Comparison of ENCODE assay signal across 18 mouse cellular contexts in genomic region chr16:30160399-30160798, GRCm38 (mm10).
DNase-seq lines count a peak whose midpoint lies in the region; ATAC-seq and TF ChIP-seq lines count a peak whose summit lies in the region.
"Had no signal": no experiment of that assay in that cellular context is flagged by ENCODE, and none has a peak within 500 bp of the region (broad histone marks: within the 10 kb centered on the region; RNA-seq: fewer than 3 reads in every experiment).

No protein-coding gene starts in this region.

- no peaks in the 10 kb centered on the region for H3K36me3 ChIP-seq in intestine, embryonic 14.5 days (ENCODE audit: control insufficient read depth, insufficient read depth, low read length)
- no peaks in the 10 kb centered on the region for H3K36me3 ChIP-seq in intestine, embryonic 15.5 days
- no peaks in the 10 kb centered on the region for H3K36me3 ChIP-seq in embryonic facial prominence, embryonic 14.5 days (ENCODE audit: control insufficient read depth, insufficient read depth, low read length)
- H3K36me3 ChIP-seq in liver, embryonic 14.5 days (replicated peaks; ENCODE audit: control insufficient read depth, insufficient read depth, low read depth): no peaks in the 10 kb centered on the region
- H3K36me3 ChIP-seq: forebrain, embryonic 15.5 days; heart, embryonic 13.5 days; limb, embryonic 12.5 days; neural tube, embryonic 13.5 days had no signal

- 32% methylated on average over 2 of the region's 2 CpGs for whole genome bisulfite sequencing in intestine, embryonic 14.5 days
- 31% methylated on average over 2 of the region's 2 CpGs for WGBS in intestine, embryonic 15.5 days
- 29% methylated on average over 2 of the region's 2 CpGs for WGBS in embryonic facial prominence, embryonic 14.5 days
- WGBS in liver, embryonic 14.5 days (ENCODE audit: insufficient replicate concordance): 2% methylated on average over 2 of the region's 2 CpGs

- TF ChIP-seq EP300 in liver, embryonic 14.5 days (IDR thresholded peaks at IDR 0.05; ENCODE audit: low read depth): peak; percentile 31; the same call in 1 of the 2 replicates

- ATAC-seq in intestine, embryonic 14.5 days (replicated peaks; ENCODE audit: low FRiP score, low TSS enrichment, low read depth): 0 out of 2 replicates have a peak, but pooled peaks have one; percentile 22
- ATAC-seq in intestine, embryonic 15.5 days: no peak
- ATAC-seq in embryonic facial prominence, embryonic 14.5 days (ENCODE audit: low read depth): 0 out of 2 replicates have a peak, but pooled peaks have one; percentile 16
- ATAC-seq in liver, embryonic 14.5 days (ENCODE audit: insufficient read depth): peak; percentile 62; the same call in 1 of the 2 replicates
- ATAC-seq: forebrain, embryonic 15.5 days had no signal

- H3K9me3 ChIP-seq in intestine, embryonic 14.5 days (ENCODE audit: control insufficient read depth, low read length): no peaks in the 10 kb centered on the region
- no peaks in the 10 kb centered on the region for H3K9me3 ChIP-seq in intestine, embryonic 15.5 days
- H3K9me3 ChIP-seq in embryonic facial prominence, embryonic 14.5 days (ENCODE audit: control insufficient read depth, low read length): no peaks in the 10 kb centered on the region
- no peaks in the 10 kb centered on the region for H3K9me3 ChIP-seq in liver, embryonic 14.5 days (ENCODE audit: control insufficient read depth, low read length)
- H3K9me3 ChIP-seq: forebrain, embryonic 15.5 days; heart, embryonic 13.5 days; neural tube, embryonic 13.5 days had no signal

- H3K27me3 ChIP-seq in intestine, embryonic 14.5 days (replicated peaks; ENCODE audit: control insufficient read depth, insufficient read depth, low read length): no peaks in the 10 kb centered on the region
- H3K27me3 ChIP-seq in intestine, embryonic 15.5 days (replicated peaks): no peaks in the 10 kb centered on the region
- no peaks in the 10 kb centered on the region for H3K27me3 ChIP-seq in embryonic facial prominence, embryonic 14.5 days (replicated peaks; ENCODE audit: control insufficient read depth, insufficient read depth, low read length)
- no peaks in the 10 kb centered on the region for H3K27me3 ChIP-seq in liver, embryonic 14.5 days (ENCODE audit: control insufficient read depth, insufficient read depth, low read length)
- H3K27me3 ChIP-seq: heart, embryonic 13.5 days; limb, embryonic 12.5 days; neural tube, embryonic 13.5 days had no signal

- TF ChIP-seq CTCF in liver, embryonic 14.5 days (IDR thresholded peaks at IDR 0.05; ENCODE audit: low read depth): no peak

- DNase-seq in intestine, embryonic 14.5 days (ENCODE audit: low spot score): no peak
- DNase-seq in ES-CJ7 (ENCODE audit: low read depth, low spot score): peak; percentile 41
- DNase-seq in embryonic facial prominence, embryonic 14.5 days (ENCODE audit: low spot score): peak; percentile 31
- no peak for DNase-seq in liver, embryonic 14.5 days (ENCODE audit: low read depth in 3 of 3, low spot score in 3 of 3)
- DNase-seq in layer of hippocampus, adult 9-11 months: no peak
- DNase-seq in thymus, postnatal 10 days (ENCODE audit: low spot score in 2 of 2): no peak
- DNase-seq: cerebellum, adult 9-10 months; gastrocnemius, adult 2 months; heart, postnatal 4 days; lung, postnatal 36 days; right cerebral cortex, postnatal 25 days; thymus, postnatal 36 days had no signal

- H3K9ac ChIP-seq in intestine, embryonic 14.5 days (ENCODE audit: low read length): no peak overlapping the region
- no peak overlapping the region for H3K9ac ChIP-seq in intestine, embryonic 15.5 days
- H3K9ac ChIP-seq in embryonic facial prominence, embryonic 14.5 days (ENCODE audit: low read depth, low read length): no peak overlapping the region
- H3K9ac ChIP-seq in liver, embryonic 14.5 days (replicated peaks): no peak overlapping the region
- H3K9ac ChIP-seq: forebrain, embryonic 15.5 days; heart, embryonic 13.5 days; limb, embryonic 12.5 days; neural tube, embryonic 13.5 days had no signal

- no peak overlapping the region for H3K4me2 ChIP-seq in intestine, embryonic 14.5 days (ENCODE audit: low read length)
- H3K4me2 ChIP-seq in intestine, embryonic 15.5 days (replicated peaks): no peak overlapping the region
- no peak overlapping the region for H3K4me2 ChIP-seq in embryonic facial prominence, embryonic 14.5 days (ENCODE audit: low read depth, low read length)
- no peak overlapping the region for H3K4me2 ChIP-seq in liver, embryonic 14.5 days (ENCODE audit: low read depth)
- H3K4me2 ChIP-seq: forebrain, embryonic 15.5 days; heart, embryonic 13.5 days; limb, embryonic 12.5 days; midbrain, embryonic 11.5 days; neural tube, embryonic 13.5 days had no signal

- no peak overlapping the region for H3K27ac ChIP-seq in intestine, embryonic 14.5 days (ENCODE audit: low read depth)
- no peak overlapping the region for H3K27ac ChIP-seq in intestine, embryonic 15.5 days
- H3K27ac ChIP-seq in embryonic facial prominence, embryonic 14.5 days (replicated peaks; ENCODE audit: low read depth, low read length): no peak overlapping the region; the same call in 1 of the 2 replicates
- H3K27ac ChIP-seq in liver, embryonic 14.5 days: no peak overlapping the region
- H3K27ac ChIP-seq: forebrain, embryonic 15.5 days; gastrocnemius, adult 2 months; heart, embryonic 13.5 days; limb, embryonic 12.5 days; neural tube, embryonic 13.5 days had no signal

- H3K4me1 ChIP-seq in intestine, embryonic 14.5 days (replicated peaks; ENCODE audit: control insufficient read depth, insufficient read depth, low read length): peaks cover 24% of the 10 kb centered on the region
- peaks cover 9% of the 10 kb centered on the region for H3K4me1 ChIP-seq in intestine, embryonic 15.5 days (replicated peaks)
- peaks cover 17% of the 10 kb centered on the region for H3K4me1 ChIP-seq in embryonic facial prominence, embryonic 14.5 days (ENCODE audit: control insufficient read depth, insufficient read depth, low read length)
- H3K4me1 ChIP-seq in liver, embryonic 14.5 days (replicated peaks; ENCODE audit: control insufficient read depth in 2 of 2, insufficient read depth in 2 of 2, low read length in 1 of 2): peaks cover 3 to 14% of the 10 kb centered on the region in 2 experiments

- H3K4me3 ChIP-seq in intestine, embryonic 14.5 days (ENCODE audit: low read depth, low read length): no peak overlapping the region
- H3K4me3 ChIP-seq in intestine, embryonic 15.5 days (replicated peaks): no peak overlapping the region
- H3K4me3 ChIP-seq in embryonic facial prominence, embryonic 14.5 days (ENCODE audit: low read depth, low read length): no peak overlapping the region
- no peak overlapping the region for H3K4me3 ChIP-seq in liver, embryonic 14.5 days (ENCODE audit: insufficient read depth in 1 of 2, low read depth in 2 of 2, low read length in 2 of 2)
- H3K4me3 ChIP-seq: forebrain, embryonic 15.5 days; gastrocnemius, adult 2 months; heart, embryonic 13.5 days; limb, embryonic 12.5 days; neural tube, embryonic 13.5 days had no signal

Comparison
In these comparisons a context has a peak if more than half of its experiments do, and no peak if none do; other contexts are left out.
1. DNase-seq: peak in ES-CJ7 (single experiment) and embryonic facial prominence, embryonic 14.5 days (single experiment); none in intestine, embryonic 14.5 days (single experiment), liver, embryonic 14.5 days (0 of 3), layer of hippocampus, adult 9-11 months (single experiment) and thymus, postnatal 10 days (0 of 2).